Mouse (Mus musculus) cerebellum, adult 2 months (tissue): ENCODE data around the gene Cdc42ep1.
"Not testable (repeated sequence)": the region's sequence is repeated elsewhere in the genome, so short reads cannot be mapped to it uniquely, and the experiment has no call there.

Source experiments
- CTCF ChIP-seq: fragments of 200-500 bp; IDR thresholded peaks from 2 replicates; pipeline ENCODE4 v1.5.1; 2011; ENCODE audit warnings: low read depth, mild to moderate bottlenecking, control low read depth, low read length, moderate library complexity, borderline replicate concordance; ENCODE audit not compliant: insufficient read depth
- POLR2A ChIP-seq: fragments of 200-500 bp; IDR thresholded peaks from 2 replicates; pipeline ENCODE4 v1.6.1; 2011; ENCODE audit warnings: low read length, control low read depth, borderline replicate concordance; ENCODE audit not compliant: insufficient read depth

- not testable (repeated sequence) for TF ChIP-seq CTCF, POLR2A
Measured at GRCm38 (mm10) chr15:78846805-78847204, 4.4 kb downstream of the Cdc42ep1 start.
